Mouse (Mus musculus) gonadal fat pad, adult 2 months (tissue): ENCODE results near the gene Dnajb7. TPM values are rescaled to one million over a fixed set of nuclear protein-coding genes. Genes with fewer than 3 reads are reported as not detected.
A peak's percentile ranks its signal among the peaks of the same experiment; 100 is the strongest.
"Not testable (repeated sequence)": the region's sequence is repeated elsewhere in the genome, so short reads cannot be mapped to it uniquely, and the experiment has no call there.

ENCODE experiments used
- DNase-seq: peaks from one replicate; pipeline ENCODE4 v3.0.0-alpha.2; 2012; ENCODE audit warnings: low read depth
- polyA plus RNA-seq: library from polyadenylated mRNA; depleted of rRNA; stranded (reverse); fragments of >200 nt; gene quantifications from 2 replicates; pipeline ENCODE4 v1.2.3, GENCODE M21; 2012; rRNA removed

Dnajb7 gene
- polyA plus RNA-seq, result 0.22 and 0.60 TPM in 2 replicates

GRCm38 (mm10) chr15:81408199-81408598 is at the start of gene Dnajb7:
Dnajb7 (minus strand) TSS chr15:81408299.
- DNase-seq, result no peak

GRCm38 (mm10) chr15:81448463-81448862 is 40.4 kb upstream of the Dnajb7 start:
- no peak for DNase-seq

- DNase-seq, result no peak
Observed at GRCm38 (mm10) chr15:81439236-81439635, 31.1 kb upstream of the Dnajb7 start.

- DNase-seq, result no peak
Observed at GRCm38 (mm10) chr15:81438345-81438744, 30.2 kb upstream of the Dnajb7 start.

DNA sequence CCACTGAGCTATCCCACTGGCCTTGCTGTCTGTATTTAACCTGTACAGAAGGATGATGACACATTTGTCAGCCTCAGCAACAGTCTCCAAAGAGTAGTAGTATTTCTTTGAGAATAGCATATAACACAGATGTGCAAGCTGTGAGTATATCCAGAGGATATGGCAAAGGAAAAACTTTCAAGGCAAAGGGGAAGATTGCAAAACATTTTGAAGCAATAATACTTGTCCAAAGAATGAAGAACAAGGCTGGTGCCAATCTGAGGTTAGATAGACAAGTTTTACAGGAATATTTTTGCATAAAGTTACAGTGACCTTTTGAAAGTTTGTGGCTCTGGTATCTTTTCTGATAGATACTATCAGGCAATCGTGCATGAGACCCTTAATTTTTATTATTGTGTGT is 23.1 kb upstream of the Dnajb7 start:
- peak; percentile 70 for DNase-seq

- DNase-seq, result no peak
Observed at GRCm38 (mm10) chr15:81427947-81428346, 19.8 kb upstream of the Dnajb7 start.

GRCm38 (mm10) chr15:81425311-81425710 is 17.2 kb upstream of the Dnajb7 start:
- no peak for DNase-seq

DNA sequence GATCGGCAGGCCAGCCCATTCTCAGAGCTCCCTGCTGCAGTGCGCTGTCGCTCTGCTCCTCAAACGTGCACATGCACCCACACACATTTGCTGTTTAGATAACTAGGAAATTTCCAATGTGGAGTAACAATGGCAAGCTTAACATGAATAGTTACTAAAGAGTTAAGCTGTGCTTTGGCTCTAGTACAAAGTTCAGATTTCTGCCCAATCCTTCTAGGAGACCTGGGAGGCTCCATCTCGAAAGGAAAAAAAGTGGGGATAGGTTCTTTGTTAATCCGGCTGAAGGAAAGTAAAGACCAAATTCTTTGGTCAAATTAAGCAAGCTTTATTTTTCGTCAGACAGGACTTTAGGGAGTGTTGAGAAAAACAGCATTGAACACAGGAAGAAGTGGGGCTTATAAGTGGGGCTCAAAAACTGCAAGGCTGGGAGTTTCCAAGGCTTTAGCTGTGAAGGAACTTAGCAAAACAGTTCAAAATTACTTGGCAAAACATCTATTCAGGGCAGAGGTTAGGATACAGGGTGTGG is 14.1 kb upstream of the Dnajb7 start:
- no peak for DNase-seq

DNA sequence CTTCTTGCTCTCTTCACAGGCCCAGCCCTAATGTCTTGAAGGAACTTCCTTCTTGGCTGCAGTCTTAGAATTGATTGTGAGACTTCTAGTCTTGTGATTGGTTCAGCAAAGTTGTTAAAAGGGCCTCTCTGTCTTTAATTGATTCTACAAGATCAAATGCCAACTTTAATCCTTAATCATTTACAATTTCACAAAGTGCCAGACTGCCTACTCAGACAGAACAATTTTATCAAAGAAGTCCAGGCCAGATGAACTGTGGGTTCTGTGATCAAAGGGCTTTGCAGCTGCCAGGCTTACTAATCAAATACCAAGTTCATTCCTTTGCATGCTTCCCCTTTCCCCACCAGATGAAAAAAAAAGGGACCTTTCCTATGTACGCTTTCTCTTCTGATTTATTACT is 13.4 kb upstream of the Dnajb7 start:
- no peak for DNase-seq

DNA sequence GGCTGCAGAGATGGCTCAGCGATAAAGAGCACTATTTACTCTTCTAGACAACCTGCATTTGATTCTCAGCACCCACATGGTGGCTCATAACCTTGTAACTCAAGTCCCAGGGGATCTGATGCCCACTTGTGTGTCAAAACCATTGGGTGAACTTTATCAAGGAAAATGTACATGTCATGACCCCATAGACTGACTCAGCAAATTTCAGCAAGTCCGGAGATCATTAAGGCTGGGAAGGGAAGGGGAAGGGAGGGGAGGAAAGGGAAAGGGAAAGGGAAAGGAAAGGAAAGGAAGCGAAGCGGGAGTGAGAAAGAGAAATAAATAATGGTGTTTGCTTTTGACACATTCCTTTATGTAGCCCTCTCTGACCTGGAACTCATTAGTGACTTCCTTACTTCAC is 10.0 kb upstream of the Dnajb7 start:
- DNase-seq, result no peak

DNA sequence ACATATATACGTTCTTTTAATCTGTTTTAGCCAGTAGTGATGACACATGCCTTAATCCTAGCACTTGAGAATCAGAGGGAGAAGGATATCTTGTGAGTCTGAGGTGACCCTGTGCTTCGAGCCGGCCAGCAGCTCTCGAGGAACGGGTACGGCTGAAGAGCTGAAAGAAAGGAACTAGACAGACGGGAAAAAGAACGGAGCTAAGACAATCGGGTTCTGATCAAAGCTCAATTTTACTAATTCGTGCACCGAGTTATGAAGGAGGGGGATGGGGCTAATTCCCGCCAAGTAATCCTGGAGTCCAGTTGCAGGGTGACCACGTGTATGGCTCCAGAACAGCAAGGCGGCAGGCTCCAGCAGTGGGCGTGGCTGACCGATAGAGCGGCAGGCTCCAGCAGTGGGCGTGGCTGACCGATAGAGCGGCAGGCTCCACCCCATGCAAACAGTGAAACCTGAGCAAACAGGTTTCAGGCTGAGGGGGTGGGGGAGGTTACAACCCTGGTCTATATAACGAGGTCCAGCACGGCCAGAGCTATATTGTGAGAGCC is 8.7 kb upstream of the Dnajb7 start:
- not testable (repeated sequence) for DNase-seq

- peak; percentile 84 for DNase-seq
Observed at GRCm38 (mm10) chr15:81405008-81405407, 3.1 kb downstream of the Dnajb7 start.

DNA sequence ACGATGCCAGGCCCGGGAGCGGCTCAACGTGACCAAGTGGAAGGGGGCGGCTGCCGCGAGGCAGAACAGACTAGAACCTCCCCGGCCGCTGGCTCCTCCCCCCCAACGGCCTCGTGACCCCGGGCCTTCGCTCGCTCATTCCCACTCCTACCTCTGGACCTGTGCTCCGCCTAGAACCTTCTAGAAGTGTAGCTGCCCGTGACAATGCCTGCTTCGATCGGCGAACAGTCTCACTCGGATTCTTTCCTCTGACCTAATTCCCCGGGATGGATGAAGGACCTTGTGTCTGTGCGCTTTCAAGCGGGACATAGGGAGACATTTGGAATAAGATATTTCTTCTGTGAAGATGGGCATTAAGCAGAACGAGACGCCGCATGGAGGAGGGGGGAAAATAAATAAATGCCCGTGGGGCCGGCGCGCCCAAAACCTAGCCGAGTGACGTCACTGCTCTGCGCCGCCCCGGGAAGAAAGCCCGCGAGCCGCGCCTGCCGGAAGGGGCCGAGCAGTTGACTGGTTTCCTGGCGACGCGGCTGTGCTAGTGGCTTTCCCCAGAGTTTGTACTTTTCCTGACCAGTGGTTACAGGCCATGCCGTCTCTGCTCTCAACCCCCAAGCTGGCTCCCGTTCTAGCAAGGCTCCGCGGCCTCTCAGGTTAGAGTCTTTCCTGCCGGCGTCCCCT is 8.3 kb downstream of the Dnajb7 start, which contains the start of the genes St13 and Xpnpep3:
Gene St13 (minus strand): TSS at position 440 of the 678 bp plus-strand sequence.
Gene Xpnpep3 (plus strand): TSS at position 501 of the 678 bp plus-strand sequence.
- DNase-seq, result no peak

DNA sequence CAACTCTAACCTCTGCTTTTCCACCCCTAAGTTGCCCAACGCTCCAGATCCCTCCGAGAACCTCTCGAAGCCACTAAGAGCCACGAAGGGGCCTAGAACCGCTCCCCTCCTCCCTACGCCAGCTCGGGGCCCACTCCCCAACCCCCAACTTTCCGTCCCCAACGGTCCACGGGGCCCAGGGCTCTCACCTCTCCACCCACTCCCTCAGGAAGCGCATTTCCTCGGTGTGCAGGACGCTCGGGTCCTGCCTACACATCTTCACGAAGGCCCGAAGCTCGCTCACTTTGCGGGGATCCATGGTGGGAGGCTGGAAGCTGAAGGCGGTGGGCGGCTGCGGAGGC is 8.8 kb downstream of the Dnajb7 start:
- DNase-seq, result no peak

GRCm38 (mm10) chr15:81398189-81398588 is 9.9 kb downstream of the Dnajb7 start:
- no peak for DNase-seq

DNA sequence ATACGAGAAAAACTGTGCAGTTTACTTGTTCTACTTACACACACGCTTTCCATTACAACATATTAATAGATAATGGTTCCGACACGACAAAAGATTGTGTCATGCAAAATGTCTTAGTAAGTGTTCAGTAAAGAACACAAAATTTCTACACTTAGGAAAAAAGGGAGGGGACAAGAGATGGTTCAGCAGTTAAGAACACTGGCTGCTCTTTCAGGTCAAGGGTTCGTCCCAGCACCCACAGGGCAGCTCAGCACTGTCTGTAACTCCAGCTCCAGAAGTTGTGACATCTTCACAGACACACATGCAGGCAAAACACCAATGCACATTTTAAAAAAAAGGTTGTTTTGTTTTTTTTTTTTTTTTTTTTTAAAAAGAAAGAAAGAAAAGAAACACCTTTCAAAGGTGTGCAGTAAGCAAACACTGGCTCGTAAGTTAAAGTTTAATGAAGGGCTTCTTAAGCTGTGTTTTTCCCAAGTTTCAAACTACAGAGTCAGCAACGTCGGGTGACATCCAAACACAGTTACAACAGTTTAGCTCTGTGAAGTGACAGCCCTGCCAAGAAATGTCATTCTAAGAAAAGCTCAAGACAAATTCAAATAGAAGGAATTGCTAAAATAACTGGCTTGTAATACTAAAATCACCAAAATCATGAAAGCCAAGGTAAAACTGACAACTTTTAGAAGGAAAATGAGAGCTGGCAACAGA is 13.7 kb downstream of the Dnajb7 start:
- DNase-seq, result no peak

- no peak for DNase-seq
Observed at GRCm38 (mm10) chr15:81392997-81393396, 15.1 kb downstream of the Dnajb7 start.

DNA sequence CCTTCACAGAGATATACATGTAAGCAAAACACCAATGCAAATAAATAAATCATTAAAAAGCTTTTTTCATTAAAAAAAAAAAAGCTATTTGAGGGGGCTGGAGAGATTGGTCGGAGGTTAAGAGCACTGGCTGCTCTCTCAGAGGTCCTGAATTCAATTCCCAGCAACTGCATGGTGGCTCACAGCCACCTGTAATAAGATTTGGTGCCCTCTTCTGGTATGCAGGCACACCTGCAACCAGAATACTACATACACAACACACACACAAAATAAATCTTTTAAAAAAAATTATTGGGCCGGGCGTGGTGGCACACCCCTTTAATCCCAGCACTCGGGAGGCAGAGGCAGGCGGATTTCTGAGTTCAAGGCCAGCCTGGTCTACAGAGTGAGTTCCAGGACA is 21.8 kb downstream of the Dnajb7 start:
- no peak for DNase-seq

- no peak for DNase-seq
Observed at GRCm38 (mm10) chr15:81378845-81379244, 29.3 kb downstream of the Dnajb7 start.

- DNase-seq, result no peak
Observed at GRCm38 (mm10) chr15:81374621-81375020, 33.5 kb downstream of the Dnajb7 start.

DNA sequence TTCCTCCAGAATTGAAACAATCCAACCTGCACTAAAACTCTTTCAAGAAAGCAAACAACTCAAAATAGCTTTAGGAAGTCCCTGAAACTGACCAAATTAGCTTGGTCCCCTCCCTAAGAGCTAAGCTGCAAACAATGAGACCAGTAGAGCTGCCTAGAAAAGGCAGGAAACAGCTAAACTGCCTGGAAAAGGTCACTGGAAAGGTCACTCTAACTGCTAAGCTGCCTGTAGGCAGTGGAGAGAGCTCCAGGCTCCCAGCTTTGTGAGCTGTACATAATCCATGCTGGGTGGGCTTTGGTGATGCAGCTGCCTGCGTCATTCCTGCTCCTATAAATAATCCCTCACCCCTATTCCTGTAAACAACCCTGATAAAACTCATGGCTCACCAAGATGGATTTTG is 37.7 kb downstream of the Dnajb7 start:
- no peak for DNase-seq

- no peak for DNase-seq
Observed at GRCm38 (mm10) chr15:81368601-81369000, 39.5 kb downstream of the Dnajb7 start.

DNA sequence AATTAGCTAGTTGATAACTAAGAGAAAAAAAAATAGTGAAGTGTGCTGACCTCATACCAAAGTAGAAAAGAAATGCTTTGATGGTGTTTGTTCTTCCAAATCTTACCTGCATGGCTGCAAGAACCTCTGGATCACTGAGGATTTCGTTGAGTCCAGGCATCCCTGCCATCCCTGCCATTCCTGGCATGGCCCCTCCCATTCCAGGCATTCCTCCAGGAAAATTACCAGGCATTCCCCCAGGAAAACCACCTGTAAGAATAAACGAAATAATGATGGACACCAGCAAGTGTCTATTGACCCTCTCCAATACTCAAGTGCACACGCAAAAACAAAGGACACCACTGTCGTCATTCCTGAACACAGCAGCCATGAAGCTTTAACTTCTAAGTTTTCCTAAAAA is 41.9 kb downstream of the Dnajb7 start:
- DNase-seq, result no peak
